Mouse (Mus musculus) bone marrow macrophage, adult 2 months (primary cell): ENCODE data around the gene Hdgfl3. TPM values are rescaled to one million over a fixed set of nuclear protein-coding genes. Genes with fewer than 3 reads are reported as not detected.
A peak's percentile ranks its signal among the peaks of the same experiment; 100 is the strongest.

Experiments used
- H3K27ac ChIP-seq: 2 replicates; pipeline ENCODE4 v1.5.1; 2012; ENCODE audit warnings: low read depth, low read length; ENCODE audit not compliant: insufficient read depth
- H3K4me1 ChIP-seq: 2 replicates; pipeline ENCODE4 v1.6.1; 2012; ENCODE audit warnings: low read length; ENCODE audit not compliant: control insufficient read depth, insufficient read depth
- H3K4me3 ChIP-seq: 2 replicates; pipeline ENCODE4 v1.5.1; 2012; ENCODE audit warnings: mild to moderate bottlenecking, low read length, moderate library complexity; ENCODE audit not compliant: insufficient read depth
- CTCF ChIP-seq: IDR thresholded peaks from 2 replicates; pipeline ENCODE4 v1.5.1; 2012; ENCODE audit warnings: low read depth, mild to moderate bottlenecking, low read length, moderate library complexity
- POLR2A ChIP-seq: IDR thresholded peaks from 2 replicates; pipeline ENCODE4 v1.6.1; 2012; ENCODE audit warnings: mild to moderate bottlenecking, low read depth, low read length, borderline replicate concordance
- polyA plus RNA-seq: library from polyadenylated mRNA; stranded (reverse); fragments of >200 nt; gene quantifications from 2 replicates; pipeline ENCODE4 v1.2.4, GENCODE M21; 2012; ENCODE audit not compliant: missing spikeins, insufficient read depth, insufficient read length

Hdgfl3 gene
- polyA plus RNA-seq, 1 experiment, result 0.24 TPM

DNA sequence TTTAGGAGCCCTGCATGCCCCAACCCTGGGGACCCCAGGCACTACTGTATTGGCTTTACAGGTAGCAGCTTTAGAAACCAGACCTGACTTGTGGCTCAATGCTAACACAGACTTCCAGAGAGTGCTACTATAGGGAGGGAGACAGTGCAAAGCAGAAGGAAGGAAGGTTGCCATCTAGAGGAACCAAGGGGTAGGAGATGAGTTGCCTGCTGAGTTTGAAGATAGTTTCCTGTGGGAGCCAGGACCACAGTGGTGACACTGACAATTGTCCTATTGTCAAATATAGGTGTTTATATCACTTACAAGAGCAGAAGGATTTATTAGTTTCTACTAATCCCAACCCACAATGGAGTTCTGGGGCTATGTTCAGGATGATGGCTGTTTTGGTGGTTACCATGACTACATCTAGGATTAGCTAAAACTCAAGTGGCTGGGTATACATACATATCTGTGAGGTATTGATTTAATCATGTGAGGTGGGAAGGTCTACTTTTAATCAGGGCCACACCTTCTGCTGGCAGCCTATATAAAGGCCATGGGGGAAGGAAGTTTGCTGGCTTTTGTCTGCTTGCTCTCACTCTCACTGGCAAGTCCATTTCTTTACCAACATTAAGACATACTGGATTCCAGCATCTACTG, 20.1 kb upstream of the Hdgfl3 start:
- no peak; the same call in 1 of the 2 replicates for TF ChIP-seq CTCF
- no peak for TF ChIP-seq POLR2A
- Histone ChIP-seq H3K4me3 (no peak overlapping the region), H3K4me1 (no peaks in the 10 kb centered on the region), H3K27ac (no peak overlapping the region)

GRCm38 (mm10) chr7:81950499-81950898, 16.2 kb upstream of the Hdgfl3 start:
- Histone ChIP-seq H3K4me3 (no peak overlapping the region), H3K27ac (no peak overlapping the region), H3K4me1 (no peaks in the 10 kb centered on the region)
- TF ChIP-seq POLR2A, result no peak

- Histone ChIP-seq H3K4me3 (no peak overlapping the region), H3K4me1 (no peaks in the 10 kb centered on the region), H3K27ac (no peak overlapping the region)
- TF ChIP-seq POLR2A (no peak), CTCF (no peak)
These were observed 11.1 kb upstream of the Hdgfl3 start for GRCm38 (mm10) chr7:81945398-81945797.

DNA sequence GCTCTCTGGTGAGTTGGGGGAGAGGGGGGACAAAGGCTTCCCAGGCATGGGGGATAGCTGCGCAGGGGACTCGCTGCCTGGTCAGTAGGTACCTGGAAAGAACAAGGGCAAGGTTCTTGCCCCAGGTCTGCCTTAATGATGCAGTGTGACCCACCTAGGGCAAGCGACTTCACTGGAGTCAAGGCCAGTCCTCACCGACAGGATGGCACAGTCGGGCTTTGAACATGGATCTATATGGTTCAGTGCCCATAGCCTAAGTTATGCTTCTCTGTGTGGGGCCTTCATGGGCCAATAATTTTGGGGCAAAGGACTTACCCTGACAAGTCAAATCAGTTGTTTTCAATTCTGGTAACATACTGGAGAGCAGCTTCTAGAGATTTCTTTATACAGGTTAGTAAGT, 533 bp upstream of the Hdgfl3 start:
- TF ChIP-seq CTCF (no peak), POLR2A (no peak)
- Histone ChIP-seq H3K27ac (no peak overlapping the region), H3K4me3 (no peak overlapping the region), H3K4me1 (no peaks in the 10 kb centered on the region)

DNA sequence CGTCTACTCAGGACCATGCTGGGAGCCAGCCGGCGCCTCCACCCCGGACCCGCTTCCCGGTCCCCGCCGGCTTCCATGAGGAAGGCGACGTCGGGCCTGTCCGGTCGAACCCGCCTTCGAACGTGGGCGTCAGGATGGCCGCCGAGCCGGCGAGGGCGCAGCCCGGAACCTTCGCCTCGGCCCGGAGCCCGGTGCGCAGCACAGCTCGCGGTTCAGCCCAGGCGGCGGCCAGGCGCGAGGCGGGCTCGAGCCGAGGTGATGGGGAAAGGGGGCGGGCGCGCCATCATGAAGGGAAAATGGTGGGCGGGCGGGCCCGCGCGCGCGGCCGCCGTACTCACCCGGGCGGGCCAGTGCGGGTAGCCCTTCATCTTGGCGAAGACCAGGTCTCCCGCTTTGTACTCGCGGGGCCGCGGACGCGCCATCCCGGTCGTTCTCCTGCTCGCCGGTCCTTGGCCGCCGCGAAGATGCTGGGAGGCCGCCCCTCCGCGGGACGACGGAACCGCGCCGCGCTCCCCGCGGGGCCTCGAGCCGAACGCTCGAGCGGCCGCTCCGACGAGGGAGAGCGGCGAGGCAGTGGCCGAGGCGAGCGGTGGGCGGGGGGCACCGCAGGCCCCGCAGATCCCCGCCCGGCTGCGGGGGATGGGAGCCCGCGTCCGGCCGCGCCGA, 539 bp downstream of the Hdgfl3 start:
- Histone ChIP-seq H3K27ac (no peak overlapping the region), H3K4me3 (peak overlapping the region; percentile 38), H3K4me1 (no peaks in the 10 kb centered on the region)
- TF ChIP-seq POLR2A, result no peak
- no peak for TF ChIP-seq CTCF

- no peak overlapping the region for H3K27ac ChIP-seq
- no peaks in the 10 kb centered on the region for H3K4me1 ChIP-seq
- no peak for TF ChIP-seq POLR2A
- H3K4me3 ChIP-seq, result no peak overlapping the region
These were observed 1.1 kb downstream of the Hdgfl3 start for GRCm38 (mm10) chr7:81933061-81933600.

DNA sequence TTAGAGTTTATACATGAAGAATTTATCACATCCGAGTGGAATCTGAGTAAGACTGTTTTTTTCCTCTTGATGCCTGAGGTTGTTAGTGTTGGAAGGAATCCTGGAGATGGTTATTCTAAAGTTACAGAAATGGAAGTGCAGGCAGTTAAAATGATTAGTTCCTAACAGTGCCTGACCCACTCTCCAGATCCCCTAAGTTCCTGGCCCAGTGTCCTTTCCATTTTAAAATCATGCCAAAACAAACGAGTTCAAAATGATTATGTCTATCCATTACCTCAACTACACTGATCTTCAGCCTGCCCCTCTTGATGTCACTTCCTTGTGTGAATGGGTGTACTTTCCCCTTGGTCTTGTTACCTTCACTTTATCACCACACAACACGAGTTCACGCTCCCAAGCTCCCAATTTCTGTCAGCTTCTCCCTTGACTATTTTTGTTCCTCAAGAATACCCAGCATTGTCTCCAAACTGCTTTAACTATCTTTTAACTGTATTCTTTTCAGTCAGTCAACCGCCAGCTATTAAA, 1.7 kb downstream of the Hdgfl3 start:
- Histone ChIP-seq H3K4me3 (no peak overlapping the region), H3K4me1 (no peaks in the 10 kb centered on the region), H3K27ac (no peak overlapping the region)
- TF ChIP-seq POLR2A (no peak), CTCF (no peak)

- Histone ChIP-seq H3K4me3 (no peak overlapping the region), H3K27ac (no peak overlapping the region), H3K4me1 (no peaks in the 10 kb centered on the region)
- TF ChIP-seq CTCF, result no peak
- TF ChIP-seq POLR2A, result no peak
These were observed 5.3 kb downstream of the Hdgfl3 start for GRCm38 (mm10) chr7:81928998-81929397.

DNA sequence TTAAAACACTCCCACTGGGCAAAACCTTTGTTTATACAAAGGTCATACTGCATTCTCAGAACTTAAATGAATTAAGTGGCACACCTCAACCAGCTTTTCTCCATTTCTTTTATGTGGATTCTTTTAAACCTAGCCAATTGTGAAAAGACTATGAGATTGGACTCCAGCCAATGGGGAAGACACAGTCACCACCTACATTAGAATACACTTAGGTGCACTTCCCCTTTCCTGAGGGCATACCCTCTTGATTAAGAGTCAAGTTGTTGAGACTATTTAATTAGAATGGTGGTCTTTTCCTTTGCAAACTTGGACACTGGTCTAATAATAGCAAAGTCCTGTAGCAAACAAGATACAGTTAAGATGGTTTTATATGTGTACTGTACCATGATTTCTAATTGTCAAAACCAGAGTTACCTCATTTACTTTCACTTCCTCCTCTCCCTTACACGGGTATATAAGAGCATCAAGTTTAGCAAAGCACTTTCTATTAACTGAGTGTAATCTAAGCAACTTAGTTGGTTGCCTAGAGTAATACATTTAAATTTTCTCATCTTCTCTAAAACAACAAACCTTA, 12.8 kb downstream of the Hdgfl3 start:
- H3K4me3 ChIP-seq, result no peak overlapping the region
- TF ChIP-seq CTCF (no peak), POLR2A (no peak)
- H3K4me1 ChIP-seq, result no peaks in the 10 kb centered on the region
- no peak overlapping the region for H3K27ac ChIP-seq

DNA sequence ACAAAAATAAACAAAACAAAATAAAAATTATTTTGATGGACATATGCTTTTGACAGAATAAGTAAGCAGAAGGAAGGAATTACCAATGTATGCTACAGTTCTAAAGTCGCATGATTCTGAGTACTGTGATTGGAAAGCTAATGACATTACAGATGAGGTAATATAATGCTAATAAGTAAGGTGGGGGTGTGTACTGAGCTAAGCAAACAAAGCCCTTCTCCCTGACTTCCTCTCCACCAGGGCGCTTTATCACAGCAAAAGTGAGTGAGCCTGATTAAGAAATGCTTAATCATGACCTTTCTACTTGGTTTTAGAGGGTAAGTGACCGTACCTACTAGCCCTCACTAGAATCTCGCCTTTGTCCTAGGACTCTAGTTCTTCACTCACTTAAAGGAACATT, 14.0 kb downstream of the Hdgfl3 start:
- Histone ChIP-seq H3K4me3 (no peak overlapping the region), H3K27ac (no peak overlapping the region), H3K4me1 (no peaks in the 10 kb centered on the region)
- TF ChIP-seq CTCF (no peak), POLR2A (no peak)
